Mouse (Mus musculus) heart, adult 2 months (tissue): ENCODE data around the gene Gfpt1.

ENCODE experiments used
- CTCF ChIP-seq: fragments of 200-600 bp; IDR thresholded peaks from 2 replicates; pipeline ENCODE4 v1.8.1; 2022; ENCODE audit warnings: antibody characterized with exemption, mild to moderate bottlenecking, moderate library complexity
- POLR2A ChIP-seq: fragments of 200-500 bp; IDR thresholded peaks from 2 replicates; pipeline ENCODE4 v1.6.1; 2011; ENCODE audit warnings: mild to moderate bottlenecking, low read depth, low read length, control low read depth; ENCODE audit not compliant: insufficient read depth

- no peak for TF ChIP-seq CTCF
- no peak for TF ChIP-seq POLR2A
Measured at GRCm38 (mm10) chr6:87100297-87101020, 57.8 kb downstream of the Gfpt1 start.
